Mouse (Mus musculus): ENCODE measurements around the gene Adprh.

DNA sequence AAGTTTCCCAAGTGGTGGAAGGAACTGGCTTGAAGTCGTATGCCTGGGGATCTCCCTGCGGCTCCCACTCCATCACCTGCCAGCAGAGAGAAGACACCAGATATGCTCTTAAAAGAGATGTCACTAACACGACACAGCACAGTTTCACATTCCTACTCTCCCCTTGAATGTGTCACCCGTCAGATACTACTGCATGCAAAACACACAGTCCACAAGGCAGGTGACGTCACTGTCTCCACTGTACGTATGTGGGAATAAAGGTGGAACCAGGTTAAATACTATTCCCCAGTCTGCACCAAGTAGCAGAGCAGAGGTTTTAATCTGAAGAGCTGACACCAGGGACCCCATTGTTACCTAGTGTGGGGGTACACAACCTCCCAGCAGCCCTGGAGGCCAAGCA is 12.1 kb downstream of the Adprh start:
- TF ChIP-seq HCFC1 (IDR thresholded peaks at IDR 0.05; ENCODE audit: borderline replicate concordance, insufficient read depth, low read length) (no peak), ZNF384 (IDR thresholded peaks at IDR 0.05; ENCODE audit: low read depth, low read length) (no peak), CHD2 (IDR thresholded peaks at IDR 0.05; ENCODE audit: low read depth, low read length) (no peak)

Data from ES-E14 (cell line).